Mouse (Mus musculus): Measurements from ENCODE around the gene Inf2. TPM values are rescaled to one million over a fixed set of nuclear protein-coding genes. Genes with fewer than 3 reads are reported as not detected.

The Inf2 gene
- total RNA-seq, 2 experiments from 2014 or later, result 105 to 111 TPM

DNA sequence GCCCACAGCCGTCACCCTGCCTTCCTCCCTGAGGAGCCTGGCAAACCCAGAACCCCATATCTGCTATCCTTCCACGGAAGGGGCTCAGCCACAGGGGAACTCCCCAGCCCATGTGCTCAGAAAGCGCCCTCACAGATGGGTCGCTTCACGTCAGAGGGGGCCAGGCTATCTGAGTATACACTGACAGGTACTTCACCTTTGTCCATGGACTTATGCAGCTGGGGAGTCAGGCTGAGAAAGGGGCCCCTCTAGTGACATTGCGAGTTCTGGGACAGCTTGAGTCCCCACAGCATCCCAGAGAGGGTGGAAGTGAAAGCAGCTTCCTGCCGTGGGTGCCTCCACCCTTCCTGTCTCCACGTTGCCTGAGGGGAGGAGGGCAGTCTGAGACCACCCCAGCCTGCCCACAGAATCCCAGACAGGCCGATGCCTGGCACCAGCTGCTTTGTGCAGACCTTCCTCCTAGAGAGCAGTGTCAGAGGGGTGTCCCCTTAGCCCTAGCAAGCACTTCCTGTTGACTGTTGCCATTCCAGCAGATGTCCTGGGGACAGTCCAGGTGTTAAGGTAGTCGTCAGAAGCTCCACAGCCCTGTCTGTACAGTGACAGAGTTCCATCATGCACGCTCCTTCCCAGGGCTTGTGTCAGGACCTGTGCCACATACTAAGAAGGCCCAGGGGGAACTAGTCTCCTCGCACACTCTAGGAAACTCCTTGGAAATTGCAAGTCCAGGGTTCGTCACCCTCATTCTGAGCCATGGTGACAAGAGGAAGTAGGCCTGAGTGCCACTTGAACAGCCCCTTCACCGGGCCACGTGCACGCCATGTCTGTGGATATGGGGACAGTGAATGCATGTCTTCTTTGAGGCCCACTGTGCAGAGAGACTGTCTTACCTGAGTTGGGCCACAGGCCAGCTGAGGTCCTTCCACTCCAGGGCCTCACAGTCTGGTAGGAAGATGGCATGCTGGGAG, 5.6 kb downstream of the Inf2 start:
- DNase-seq (ENCODE audit: low spot score in 2 of 2), result no peak

- DNase-seq (ENCODE audit: low spot score in 2 of 2), result peak in 1 of 2 experiments; percentile 57
Observed at GRCm38 (mm10) chr12:112594989-112595388, 6.4 kb downstream of the Inf2 start.

GRCm38 (mm10) chr12:112595626-112596025, 7.0 kb downstream of the Inf2 start:
- no peak for DNase-seq (ENCODE audit: low spot score in 2 of 2)

DNA sequence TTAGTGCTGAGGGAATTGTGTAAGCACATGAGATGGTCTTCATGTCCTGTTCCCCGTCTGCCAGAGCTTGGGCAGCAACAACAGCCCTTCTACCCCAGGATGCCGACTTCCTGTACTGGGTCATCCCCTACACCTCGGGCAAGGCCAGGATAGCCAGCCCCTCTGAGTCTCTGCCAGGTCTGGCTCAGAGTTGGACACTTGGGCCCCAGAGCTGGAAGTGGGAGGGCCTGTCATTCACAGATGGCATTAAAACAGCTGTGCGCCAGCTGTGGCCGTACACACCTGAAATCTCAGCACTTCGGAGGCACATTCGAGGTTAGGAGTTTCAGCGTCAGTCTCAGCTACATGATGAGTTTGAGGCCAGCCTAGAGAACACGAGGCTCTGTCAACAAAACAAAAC, 7.9 kb downstream of the Inf2 start:
- DNase-seq (ENCODE audit: low spot score in 2 of 2), result no peak

GRCm38 (mm10) chr12:112596891-112597500, 8.4 kb downstream of the Inf2 start:
- DNase-seq (ENCODE audit: low spot score in 2 of 2), result no peak

DNA sequence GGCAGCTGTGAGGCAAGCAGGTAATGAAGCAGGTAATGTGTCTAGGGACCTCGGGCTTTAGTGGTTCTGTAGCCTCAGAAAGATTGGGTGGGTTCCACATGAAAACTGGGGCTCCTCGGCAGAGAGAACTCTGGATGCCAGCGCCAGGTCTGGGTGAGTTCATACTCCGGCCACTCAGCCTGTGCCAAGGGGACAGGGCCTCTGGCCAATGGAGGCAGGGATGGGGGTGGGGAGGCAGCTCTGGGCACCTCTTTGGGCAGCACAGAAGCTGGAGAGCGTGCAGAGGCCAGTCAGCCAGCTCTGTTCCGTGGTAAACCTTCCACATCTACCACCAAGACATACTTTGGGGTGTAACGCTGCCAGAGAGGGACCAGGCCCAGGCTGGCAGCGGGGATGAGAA, 9.0 kb downstream of the Inf2 start:
- DNase-seq (ENCODE audit: low spot score in 2 of 2), result peak in 1 of 2 experiments; percentile 66

DNA sequence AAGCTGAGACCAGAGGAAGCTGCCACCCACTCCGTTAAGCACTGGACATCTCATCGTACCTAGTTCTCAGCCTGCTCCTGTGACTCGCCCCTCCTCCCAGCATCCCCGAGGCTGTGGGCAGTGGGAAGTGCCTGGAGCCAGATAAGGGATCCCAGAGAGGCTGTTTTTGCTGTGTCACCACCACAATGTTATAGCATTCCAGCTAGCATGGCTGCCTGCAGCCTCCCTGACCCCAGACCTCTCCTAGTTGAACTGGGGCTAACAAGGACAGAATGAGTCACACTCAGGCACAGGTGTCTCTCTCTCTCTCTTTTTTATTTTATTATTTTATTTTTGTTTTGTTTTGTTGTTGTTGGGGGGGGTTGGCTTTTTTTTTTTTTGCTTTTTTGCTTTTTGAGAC, 10.6 kb downstream of the Inf2 start:
- no peak for DNase-seq (ENCODE audit: low spot score in 2 of 2)

DNA sequence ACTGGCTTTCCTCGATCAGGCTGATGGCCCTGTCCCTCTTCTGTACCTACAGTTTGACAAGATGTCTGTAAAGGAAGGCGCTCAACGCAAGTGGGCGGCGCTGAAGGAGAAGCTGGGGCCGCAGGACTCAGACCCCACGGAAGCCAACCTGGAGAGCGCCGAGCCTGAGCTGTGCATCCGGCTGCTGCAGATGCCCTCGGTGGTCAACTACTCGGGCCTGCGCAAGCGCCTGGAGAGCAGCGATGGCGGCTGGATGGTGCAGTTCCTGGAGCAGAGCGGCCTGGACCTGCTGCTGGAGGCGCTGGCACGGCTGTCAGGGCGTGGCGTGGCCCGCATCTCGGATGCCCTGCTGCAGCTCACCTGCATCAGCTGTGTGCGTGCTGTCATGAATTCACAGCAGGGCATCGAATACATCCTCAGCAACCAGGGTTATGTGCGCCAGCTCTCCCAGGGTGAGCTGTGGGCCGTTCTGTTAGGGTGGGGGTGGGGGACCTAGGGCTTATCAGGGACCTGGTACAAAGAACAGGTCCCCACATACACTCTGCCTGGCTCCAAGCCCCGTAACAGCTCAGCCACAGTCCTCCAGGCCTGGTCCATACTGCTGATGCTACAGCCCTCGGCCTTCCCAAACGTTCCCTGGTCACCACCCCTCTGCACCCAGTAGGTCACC, 11.5 kb downstream of the Inf2 start:
- no peak for DNase-seq (ENCODE audit: low spot score in 2 of 2)

DNA sequence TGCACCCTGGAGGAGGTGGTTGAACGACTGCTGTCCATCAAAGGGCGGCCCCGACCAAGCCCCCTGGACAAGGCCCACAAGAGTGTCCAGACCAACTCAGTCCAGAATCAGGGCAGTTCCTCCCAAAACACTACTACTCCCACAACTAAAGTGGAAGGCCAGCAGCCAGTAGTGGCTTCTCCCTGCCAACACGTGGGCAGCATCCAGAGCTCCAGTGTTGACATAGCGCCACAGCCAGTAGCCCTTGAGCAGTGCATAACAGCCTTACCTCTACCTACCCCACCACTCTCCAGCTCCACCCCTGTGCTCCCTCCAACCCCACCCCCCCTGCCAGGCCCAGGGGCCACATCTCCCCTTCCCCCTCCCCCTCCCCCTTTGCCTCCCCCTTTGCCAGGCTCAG, 15.4 kb downstream of the Inf2 start:
- no peak for DNase-seq (ENCODE audit: low spot score in 2 of 2)

DNA sequence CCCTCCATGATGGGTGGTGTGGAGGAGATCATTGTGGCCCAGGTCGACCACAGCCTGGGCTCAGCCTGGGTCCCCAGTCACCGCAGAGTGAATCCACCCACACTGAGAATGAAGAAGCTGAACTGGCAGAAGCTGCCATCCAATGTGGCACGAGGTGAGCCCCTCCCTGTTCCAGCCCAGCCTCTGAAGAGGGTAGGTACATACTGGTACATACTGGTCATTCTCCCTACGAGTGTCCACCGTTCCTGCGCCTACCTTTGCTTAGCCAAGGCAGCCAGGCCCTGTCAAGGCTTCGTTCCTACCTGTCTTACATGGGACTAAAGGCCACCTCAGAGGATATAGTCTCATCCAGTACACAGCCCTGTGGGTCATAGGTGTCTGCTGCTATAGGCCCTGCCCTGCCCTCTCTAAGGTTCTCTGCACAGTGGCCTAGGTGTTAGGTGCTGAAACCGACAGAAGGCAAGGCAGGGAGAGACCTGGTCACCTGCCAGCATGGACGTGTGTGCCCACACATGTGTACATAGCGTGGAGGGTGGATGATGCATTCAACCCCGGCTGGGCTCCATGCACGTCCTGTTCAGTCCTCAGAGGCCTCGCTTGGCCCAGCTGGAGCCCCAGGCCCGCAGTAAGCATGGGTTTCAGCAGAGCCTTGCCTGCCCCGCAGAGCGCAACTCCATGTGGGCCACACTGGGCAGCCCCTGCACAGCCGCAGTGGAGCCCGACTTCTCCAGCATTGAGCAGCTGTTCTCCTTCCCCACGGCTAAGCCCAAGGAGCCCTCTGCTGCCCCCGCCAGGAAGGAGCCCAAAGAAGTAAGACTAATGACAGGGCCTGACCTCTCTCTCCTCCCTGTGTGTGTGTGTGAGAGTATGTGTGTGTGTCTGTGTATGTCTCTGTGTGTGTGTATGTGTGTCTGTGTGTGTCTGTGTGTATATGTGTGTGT, 16.4 kb downstream of the Inf2 start:
- DNase-seq (ENCODE audit: low spot score in 2 of 2), result no peak

DNA sequence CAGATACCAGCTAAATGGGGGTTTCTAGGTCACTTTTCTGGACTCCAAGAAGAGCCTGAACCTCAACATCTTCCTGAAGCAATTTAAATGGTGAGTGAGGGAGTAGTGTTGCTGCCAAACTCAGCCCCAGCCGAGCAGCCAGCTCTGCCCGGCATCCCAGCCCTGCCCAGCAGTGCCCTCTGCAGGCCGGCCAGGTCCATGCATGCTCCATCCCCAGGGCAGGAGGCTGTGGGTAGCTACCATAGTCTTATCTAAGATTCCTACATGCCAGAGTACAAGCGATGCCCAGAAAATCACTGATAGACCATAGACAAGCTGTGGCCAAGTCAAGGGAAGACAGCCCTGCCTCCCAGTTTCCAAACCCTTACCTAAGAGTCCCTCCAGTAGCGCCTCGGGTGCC, 17.2 kb downstream of the Inf2 start:
- peak; percentile 72 to 84 for DNase-seq (ENCODE audit: low spot score in 2 of 2)

- DNase-seq (ENCODE audit: low spot score in 2 of 2), result no peak
Observed at GRCm38 (mm10) chr12:112606998-112607397, 18.4 kb downstream of the Inf2 start.

GRCm38 (mm10) chr12:112609031-112609430, 20.4 kb downstream of the Inf2 start:
- no peak for DNase-seq (ENCODE audit: low spot score in 2 of 2)

- DNase-seq (ENCODE audit: low spot score in 2 of 2), result no peak
Observed at GRCm38 (mm10) chr12:112616668-112617067, 28.1 kb downstream of the Inf2 start.

- peak; percentile 56 to 77 for DNase-seq (ENCODE audit: low spot score in 2 of 2)
Observed at GRCm38 (mm10) chr12:112617184-112617583, 28.6 kb downstream of the Inf2 start.

- peak; percentile 27 to 72 for DNase-seq (ENCODE audit: low spot score in 2 of 2)
Observed at GRCm38 (mm10) chr12:112617898-112618380, 29.4 kb downstream of the Inf2 start.

DNA sequence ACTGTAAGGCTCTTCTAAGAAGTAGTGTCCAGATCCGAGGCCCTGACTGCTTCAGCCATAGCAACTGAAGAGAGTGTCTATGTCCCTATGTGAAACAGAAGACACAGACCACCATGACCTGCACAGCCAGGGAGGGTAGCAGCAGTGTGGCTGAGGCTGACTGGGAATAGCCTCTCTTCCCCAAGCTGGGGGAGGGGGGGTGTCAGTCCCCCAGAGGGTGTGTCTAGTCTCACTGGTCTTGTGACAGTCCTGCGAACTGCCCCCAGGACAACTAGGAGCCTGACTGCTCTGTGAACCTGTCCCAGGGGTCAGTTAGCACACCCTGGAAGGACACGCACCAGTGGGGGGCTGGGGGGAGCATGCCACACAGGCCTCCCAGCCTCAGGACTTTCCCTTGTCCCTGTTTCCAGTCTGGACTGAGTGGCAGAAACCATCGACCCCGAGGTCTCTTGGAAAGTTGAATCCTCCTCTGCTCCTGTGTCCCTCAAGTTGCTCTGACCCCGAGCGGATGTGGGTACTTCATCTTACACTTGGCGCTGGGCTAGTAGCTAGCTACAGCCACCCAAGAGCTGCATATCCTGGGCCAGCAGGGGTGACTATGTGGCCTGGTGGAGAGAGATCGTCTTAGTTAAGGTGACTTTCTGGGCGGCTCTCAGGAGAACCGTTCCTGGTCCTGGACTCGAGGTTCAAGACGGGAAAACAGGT, 30.5 kb downstream of the Inf2 start:
- no peak for DNase-seq (ENCODE audit: low spot score in 2 of 2)

DNA sequence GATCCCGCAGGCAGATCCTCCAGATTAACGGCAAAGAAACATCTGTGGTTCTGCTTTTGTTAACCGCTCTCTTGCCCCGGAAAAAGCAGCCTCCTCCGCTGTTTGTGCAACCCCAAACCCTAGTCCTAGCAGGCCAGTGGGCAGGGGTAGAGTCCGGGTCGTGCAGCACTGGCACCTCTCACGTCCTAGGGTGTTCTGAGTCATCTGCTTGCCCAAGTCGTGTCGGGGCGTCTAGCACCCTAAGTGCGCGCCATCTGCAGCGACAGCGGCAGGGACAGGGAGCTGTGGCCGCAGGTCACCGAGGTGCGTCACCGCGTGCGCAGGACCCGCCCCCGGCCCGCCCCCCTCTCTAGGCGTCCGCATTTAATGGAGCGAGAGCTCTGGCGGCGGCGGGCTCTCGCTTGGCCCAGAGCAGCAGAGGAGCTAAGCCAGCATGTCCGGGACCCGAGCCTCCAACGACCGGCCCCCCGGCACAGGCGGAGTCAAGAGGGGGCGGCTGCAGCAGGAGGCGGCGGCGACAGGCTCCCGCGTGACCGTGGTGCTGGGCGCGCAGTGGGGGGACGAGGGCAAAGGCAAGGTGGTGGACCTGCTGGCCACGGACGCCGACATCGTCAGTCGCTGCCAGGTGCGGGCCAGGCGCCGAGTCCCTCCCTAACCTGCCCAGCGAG, 31.2 kb downstream of the Inf2 start, which contains the start of gene Adssl1:
Gene Adssl1, plus strand, starts transcription at position 360 of the 668 bp plus-strand sequence.
- peak in 1 of 2 experiments; percentile 38 for DNase-seq (ENCODE audit: low spot score in 2 of 2)

DNA sequence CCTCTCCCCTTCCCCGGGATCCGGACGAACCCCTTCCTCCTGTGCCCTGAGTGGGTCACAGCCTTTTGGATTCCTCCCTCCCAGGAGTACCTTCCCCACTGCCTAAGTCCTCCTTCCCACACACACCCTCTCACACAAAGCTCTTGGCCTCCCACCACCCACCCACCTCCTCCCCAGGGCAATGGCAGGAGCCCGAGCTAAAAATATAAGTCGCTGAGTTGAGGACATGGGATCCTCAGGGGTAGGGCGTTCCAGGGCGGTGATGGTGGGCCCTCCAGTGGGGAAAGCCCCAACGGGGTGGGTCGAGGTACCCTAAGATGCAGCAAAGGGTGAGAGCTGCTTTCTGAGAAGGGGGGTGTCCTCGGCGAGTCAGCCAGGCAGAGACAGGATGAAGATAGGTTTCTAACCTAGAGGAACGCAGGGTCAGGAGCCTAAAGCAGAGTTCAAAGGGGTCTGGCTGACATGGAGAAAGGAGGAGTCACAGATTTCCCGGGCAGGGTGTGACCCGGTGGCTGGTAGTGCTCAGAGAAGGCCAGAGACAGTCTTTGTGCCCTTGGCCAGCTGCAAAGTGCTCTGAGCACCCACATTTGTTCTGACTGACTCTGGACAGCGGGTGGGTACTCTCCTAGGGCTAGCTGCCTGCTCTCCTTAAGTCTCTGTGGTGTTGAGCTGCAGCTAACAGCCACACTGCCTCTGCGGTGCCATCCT, 31.9 kb downstream of the Inf2 start:
- no peak for DNase-seq (ENCODE audit: low spot score in 2 of 2)

Data from layer of hippocampus, adult 18-20 months (tissue).